ENCODE assay signal across 10 mouse cellular contexts in genomic region chr10:120418211-120418610, GRCm38 (mm10). TPM values are rescaled to one million over a fixed set of nuclear protein-coding genes. Genes with fewer than 3 reads are reported as not detected.
DNase-seq lines count a peak whose midpoint lies in the region; ATAC-seq lines count a peak whose summit lies in the region.
"Had no signal": no experiment of that assay in that cellular context is flagged by ENCODE, and none has a peak within 500 bp of the region (broad histone marks: within the 10 kb centered on the region; RNA-seq: fewer than 3 reads in every experiment).

No protein-coding gene starts in this region.

- H3K27me3 ChIP-seq in liver, embryonic 11.5 days (replicated peaks; ENCODE audit: control insufficient read depth, insufficient read depth, low read length): no peaks in the 10 kb centered on the region
- no peaks in the 10 kb centered on the region for H3K27me3 ChIP-seq in forebrain, embryonic 14.5 days (replicated peaks; ENCODE audit: control insufficient read depth, insufficient read depth, low read length)
- no peaks in the 10 kb centered on the region for H3K27me3 ChIP-seq in limb, embryonic 11.5 days (ENCODE audit: control insufficient read depth, insufficient read depth, low read length)
- no peaks in the 10 kb centered on the region for H3K27me3 ChIP-seq in neural tube, embryonic 14.5 days (ENCODE audit: control insufficient read depth, insufficient read depth, low read length)

- WGBS in liver, embryonic 11.5 days: 71% methylated on average over 7 of the region's 7 CpGs
- 45% methylated on average over 7 of the region's 7 CpGs for WGBS in forebrain, embryonic 14.5 days
- WGBS in limb, embryonic 11.5 days: 16% methylated on average over 7 of the region's 7 CpGs
- 19% methylated on average over 7 of the region's 7 CpGs for WGBS in neural tube, embryonic 14.5 days

- no peak for DNase-seq in liver, embryonic 11.5 days (ENCODE audit: low spot score)
- no peak for DNase-seq in liver
- no peak for DNase-seq in forebrain, embryonic 14.5 days (ENCODE audit: low spot score)
- no peak for DNase-seq in limb, embryonic 11.5 days (ENCODE audit: low spot score)
- no peak for DNase-seq in left cerebral cortex, adult 18-20 months (ENCODE audit: low spot score in 2 of 2)
- DNase-seq: heart, adult 18-20 months had no signal

- no peak for ATAC-seq in liver, embryonic 11.5 days (replicated peaks; ENCODE audit: low FRiP score)
- ATAC-seq in forebrain, embryonic 14.5 days: no peak
- peak; percentile 49; the same call in 1 of the 2 replicates for ATAC-seq in limb, embryonic 11.5 days (ENCODE audit: insufficient number of reproducible peaks, low FRiP score, low TSS enrichment, low read depth)
- no peak for ATAC-seq in neural tube, embryonic 14.5 days (ENCODE audit: low read depth)
- no peak for ATAC-seq in megakaryocyte-erythroid progenitor cell, adult 5-6 weeks (replicated peaks; ENCODE audit: low FRiP score, low TSS enrichment, poor library complexity, severe bottlenecking)

- H3K36me3 ChIP-seq in liver, embryonic 11.5 days (ENCODE audit: control insufficient read depth, insufficient read depth, low read length): peaks cover 7% of the 10 kb centered on the region; the same call in 1 of the 2 replicates
- H3K36me3 ChIP-seq in forebrain, embryonic 14.5 days (ENCODE audit: control insufficient read depth, insufficient read depth, low read length): no peaks in the 10 kb centered on the region
- peaks cover 13% of the 10 kb centered on the region for H3K36me3 ChIP-seq in limb, embryonic 11.5 days (ENCODE audit: control insufficient read depth, insufficient read depth, low read length)
- H3K36me3 ChIP-seq in neural tube, embryonic 14.5 days (ENCODE audit: control insufficient read depth, insufficient read depth, low read length): no peaks in the 10 kb centered on the region
- H3K36me3 ChIP-seq: G1E had no signal

- no peak overlapping the region for H3K9ac ChIP-seq in liver, embryonic 11.5 days (ENCODE audit: low read depth, low read length)
- H3K9ac ChIP-seq in forebrain, embryonic 14.5 days (ENCODE audit: low read length): 0 out of 2 replicates have a peak overlapping the region, but pooled peaks have one; percentile 5
- no peak overlapping the region for H3K9ac ChIP-seq in limb, embryonic 11.5 days (ENCODE audit: low read length)
- H3K9ac ChIP-seq in neural tube, embryonic 14.5 days (replicated peaks; ENCODE audit: low read depth, low read length): no peak overlapping the region
- H3K9ac ChIP-seq: liver, embryonic 14.5 days had no signal

- peaks cover 19% of the 10 kb centered on the region; the same call in 1 of the 2 replicates for H3K4me1 ChIP-seq in liver, embryonic 11.5 days (replicated peaks; ENCODE audit: control insufficient read depth, insufficient read depth, low read length)
- peaks cover 43% of the 10 kb centered on the region for H3K4me1 ChIP-seq in forebrain, embryonic 14.5 days (ENCODE audit: control insufficient read depth, insufficient read depth, low read length)
- peaks cover 58% of the 10 kb centered on the region for H3K4me1 ChIP-seq in limb, embryonic 11.5 days (ENCODE audit: control insufficient read depth, insufficient read depth, low read length)
- peaks cover 40% of the 10 kb centered on the region for H3K4me1 ChIP-seq in neural tube, embryonic 14.5 days (ENCODE audit: control insufficient read depth, insufficient read depth, low read length)

- peak overlapping the region; percentile 28 for H3K27ac ChIP-seq in liver, embryonic 11.5 days (ENCODE audit: low read depth, low read length)
- peak overlapping the region; percentile 65 for H3K27ac ChIP-seq in forebrain, embryonic 14.5 days (ENCODE audit: low read depth, low read length)
- peak overlapping the region; percentile 92 for H3K27ac ChIP-seq in limb, embryonic 11.5 days (replicated peaks; ENCODE audit: low read depth, low read length)
- peak overlapping the region; percentile 78 for H3K27ac ChIP-seq in neural tube, embryonic 14.5 days (ENCODE audit: low read depth, low read length)
- H3K27ac ChIP-seq: liver, embryonic 14.5 days had no signal

- no peak overlapping the region for H3K4me3 ChIP-seq in liver, embryonic 11.5 days (ENCODE audit: low read depth, low read length)
- no peak overlapping the region for H3K4me3 ChIP-seq in forebrain, embryonic 14.5 days (ENCODE audit: low read depth, low read length)
- no peak overlapping the region for H3K4me3 ChIP-seq in limb, embryonic 11.5 days (ENCODE audit: low read depth, low read length)
- no peak overlapping the region for H3K4me3 ChIP-seq in neural tube, embryonic 14.5 days (ENCODE audit: low read depth, low read length)

- H3K4me2 ChIP-seq in liver, embryonic 11.5 days: no peak overlapping the region; the same call in 1 of the 2 replicates
- no peak overlapping the region for H3K4me2 ChIP-seq in forebrain, embryonic 14.5 days (ENCODE audit: low read length)
- H3K4me2 ChIP-seq in limb, embryonic 11.5 days (ENCODE audit: low read depth, severe bottlenecking): peak overlapping the region; percentile 12
- no peak overlapping the region; the same call in 1 of the 2 replicates for H3K4me2 ChIP-seq in neural tube, embryonic 14.5 days (ENCODE audit: low read depth, low read length)

- H3K9me3 ChIP-seq in liver, embryonic 11.5 days (ENCODE audit: control insufficient read depth, low read length): no peaks in the 10 kb centered on the region
- H3K9me3 ChIP-seq in forebrain, embryonic 14.5 days (replicated peaks; ENCODE audit: control insufficient read depth, low read length): no peaks in the 10 kb centered on the region
- H3K9me3 ChIP-seq in limb, embryonic 11.5 days (ENCODE audit: control insufficient read depth, low read length): no peaks in the 10 kb centered on the region
- H3K9me3 ChIP-seq in neural tube, embryonic 14.5 days (ENCODE audit: control insufficient read depth, low read length): no peaks in the 10 kb centered on the region

RNA-seq across cellular contexts. Expression of gene Hmga2, which starts 58.1 kb away (rescaled TPM):
- 41.4 and 48.2 TPM in 2 replicates for polyA plus RNA-seq in liver, embryonic 11.5 days (2014; fragmentation: Nextera tagmentation; extraction: Ambion mirVana)
- polyA plus RNA-seq in forebrain, embryonic 14.5 days (2014; fragmentation: Nextera tagmentation; extraction: Ambion mirVana): 1.5 and 2.6 TPM in 2 replicates
- polyA plus RNA-seq in limb, embryonic 11.5 days (2014; fragmentation: Nextera tagmentation; extraction: Ambion mirVana): 179 and 195 TPM in 2 replicates
- polyA plus RNA-seq in neural tube, embryonic 14.5 days (2014; fragmentation: Nextera tagmentation; extraction: Ambion mirVana): 3.4 and 3.7 TPM in 2 replicates
- total RNA-seq in left cerebral cortex, adult 18-20 months (2021): under 1 TPM; 0.09 to 0.16 TPM
- total RNA-seq in megakaryocyte-erythroid progenitor cell, adult 5-6 weeks (2014; fragmentation: Nextera tagmentation): 0.52 and 0.62 TPM in 2 replicates
- 1.5 TPM in 1 of 2 replicates, not detected in the other for total RNA-seq in megakaryocyte-erythroid progenitor cell, adult 5-6 weeks (2017)
- total RNA-seq: heart, adult 18-20 months had no signal
- polyA plus RNA-seq: G1E had no signal

Comparison
In these comparisons a context has a peak if more than half of its experiments do, and no peak if none do; other contexts are left out.
1. H3K27ac ChIP-seq: peak in every context shown above with its lines; median percentile 92 in limb, embryonic 11.5 days; 78 in neural tube, embryonic 14.5 days; 65 in forebrain, embryonic 14.5 days; 28 in liver, embryonic 11.5 days.